Mouse (Mus musculus): ENCODE measurements around the gene Igf1r. TPM values are rescaled to one million over a fixed set of nuclear protein-coding genes. Genes with fewer than 3 reads are reported as not detected.
A peak's percentile ranks its signal among the peaks of the same experiment; 100 is the strongest.

Gene Igf1r
- total RNA-seq, 2 experiments from 2014 or later, result 32.5 to 38.4 TPM

DNA sequence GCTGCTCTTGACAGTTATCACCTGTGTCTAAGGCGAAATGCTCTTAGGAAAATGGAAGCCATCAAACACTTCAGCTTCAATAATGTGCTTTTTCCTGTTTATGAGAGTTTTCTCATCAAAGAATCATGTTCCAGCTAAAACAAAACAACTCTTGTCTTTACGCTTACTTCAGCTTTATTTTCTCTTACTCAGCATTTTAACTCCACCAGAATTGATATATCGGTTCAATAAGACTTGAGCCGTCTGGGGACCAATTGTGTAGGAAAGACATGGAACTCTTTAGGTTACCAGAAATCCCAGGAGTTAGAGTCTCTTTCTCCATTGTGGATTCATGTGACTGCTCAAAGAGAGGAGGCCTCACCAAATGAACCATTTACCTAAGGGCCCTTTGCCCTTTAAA lies 158.9 kb downstream of the Igf1r start:
- no peak for DNase-seq (ENCODE audit: extremely low spot score in 1 of 2, low spot score in 1 of 2)

DNA sequence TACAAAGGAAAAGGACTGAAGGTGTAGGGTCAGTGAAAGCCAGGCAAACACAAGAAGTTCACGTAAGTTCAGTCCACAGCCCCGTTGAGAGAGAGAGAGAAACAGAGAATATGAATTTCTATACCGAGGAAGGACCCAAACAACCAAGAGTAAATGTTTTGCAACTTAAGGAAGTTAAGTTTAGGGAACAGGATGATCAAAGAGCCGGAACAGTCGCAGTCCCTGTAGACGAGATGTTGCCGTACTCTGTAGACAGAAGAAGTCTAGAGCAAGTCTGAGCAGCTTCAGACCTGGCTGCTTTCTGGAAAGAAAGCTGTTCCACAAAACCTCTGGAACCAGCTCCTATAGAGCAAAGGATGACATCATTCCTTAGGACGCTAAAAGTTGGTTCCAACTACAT lies 160.0 kb downstream of the Igf1r start:
- no peak for DNase-seq (ENCODE audit: extremely low spot score in 1 of 2, low spot score in 1 of 2)

DNA sequence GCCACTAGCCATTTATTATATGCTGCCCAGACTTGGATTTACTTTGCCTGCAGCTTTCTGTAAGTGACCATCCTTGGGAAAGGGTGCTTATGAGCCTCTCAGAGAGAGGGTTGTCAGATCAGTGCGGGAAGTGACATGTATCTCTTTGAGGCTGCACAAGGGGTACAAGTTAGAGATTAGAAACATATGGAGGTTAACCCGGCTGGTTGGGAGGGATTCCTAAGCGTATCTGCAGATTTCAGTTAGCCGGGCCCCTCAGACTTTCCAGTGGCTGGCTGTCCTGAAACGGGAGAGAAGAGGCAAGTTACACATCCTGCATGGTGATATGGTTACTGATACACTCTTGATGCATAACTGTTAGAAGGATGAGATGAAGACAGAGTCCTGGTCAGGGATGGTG lies 161.7 kb downstream of the Igf1r start:
- DNase-seq (ENCODE audit: extremely low spot score in 1 of 2, low spot score in 1 of 2), result no peak

DNA sequence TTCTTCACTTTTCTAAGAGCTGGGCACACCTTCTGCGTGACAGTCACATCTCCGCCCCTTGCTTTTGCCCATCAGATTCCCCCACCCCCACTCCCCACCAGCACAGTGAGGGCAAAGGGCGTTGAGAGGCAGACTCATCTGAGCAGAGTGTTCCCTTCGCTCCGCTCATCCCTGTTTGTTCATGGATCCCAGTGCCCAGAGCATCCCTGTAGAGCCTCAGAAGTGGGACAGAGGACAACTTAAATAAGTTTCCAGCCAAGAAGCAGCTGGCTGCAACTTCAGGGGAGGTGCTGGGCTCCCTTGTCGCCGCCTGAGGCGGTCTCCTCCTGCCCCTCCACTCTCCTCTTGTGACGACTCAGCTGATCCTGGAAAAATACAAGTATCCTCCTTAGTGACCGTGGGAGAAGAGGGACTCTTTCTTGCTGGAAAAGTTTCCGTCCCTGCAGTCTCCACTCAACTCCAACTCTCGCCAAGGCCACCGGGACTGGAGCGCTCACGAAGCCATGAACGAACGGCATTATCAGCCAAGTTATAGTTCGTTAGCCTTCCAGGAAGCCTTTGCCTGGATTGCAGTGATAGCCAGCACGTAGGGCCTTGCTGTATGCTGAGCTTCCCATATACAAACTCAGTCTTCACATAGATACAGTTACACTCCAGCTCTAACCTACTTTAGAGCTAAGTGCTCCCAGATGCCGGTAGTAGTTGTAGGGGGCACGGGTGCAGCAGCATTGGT lies 162.5 kb downstream of the Igf1r start:
- DNase-seq (ENCODE audit: extremely low spot score in 1 of 2, low spot score in 1 of 2), result no peak

DNA sequence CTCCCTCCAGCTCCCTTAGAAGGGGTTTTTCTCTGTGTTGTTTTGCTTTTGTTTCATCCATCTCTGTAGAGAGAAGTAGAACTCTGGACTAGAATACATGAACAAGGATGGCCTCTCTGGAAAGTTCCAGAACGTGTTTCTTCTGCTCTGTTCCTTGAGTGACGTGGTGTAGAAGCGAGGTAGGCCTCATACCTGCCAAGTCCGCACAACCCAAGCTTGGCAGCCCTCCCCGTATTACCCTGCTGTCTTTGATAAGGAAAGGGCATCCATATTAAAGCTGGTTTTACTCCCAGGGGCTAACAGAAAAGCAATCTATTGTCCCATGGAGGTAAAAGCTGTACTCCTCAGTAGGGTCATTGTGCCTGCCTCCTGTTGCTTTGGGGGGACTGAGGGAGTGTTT lies 164.9 kb downstream of the Igf1r start:
- DNase-seq (ENCODE audit: extremely low spot score in 1 of 2, low spot score in 1 of 2), result no peak

DNA sequence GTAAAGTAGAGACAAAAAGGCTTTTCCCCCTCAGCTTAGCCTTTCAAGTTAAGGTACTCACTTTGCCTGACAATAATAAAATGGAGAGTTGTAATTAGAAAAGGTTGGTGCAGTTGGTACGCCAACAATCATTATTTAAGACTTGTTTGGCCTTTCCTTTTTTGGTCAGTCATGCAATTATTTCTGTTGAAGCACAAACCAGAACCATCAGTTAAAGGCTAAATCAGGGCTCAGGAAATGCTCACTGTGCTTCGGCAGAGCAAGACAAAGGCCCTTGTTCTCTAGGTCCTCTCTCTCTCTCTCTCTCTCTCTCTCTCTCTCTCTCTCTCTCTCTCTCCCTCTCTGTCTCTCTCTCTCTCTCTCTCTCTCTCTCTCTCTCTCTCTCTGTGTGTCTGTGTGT lies 165.4 kb downstream of the Igf1r start:
- DNase-seq (ENCODE audit: extremely low spot score in 1 of 2, low spot score in 1 of 2), result no peak

DNA sequence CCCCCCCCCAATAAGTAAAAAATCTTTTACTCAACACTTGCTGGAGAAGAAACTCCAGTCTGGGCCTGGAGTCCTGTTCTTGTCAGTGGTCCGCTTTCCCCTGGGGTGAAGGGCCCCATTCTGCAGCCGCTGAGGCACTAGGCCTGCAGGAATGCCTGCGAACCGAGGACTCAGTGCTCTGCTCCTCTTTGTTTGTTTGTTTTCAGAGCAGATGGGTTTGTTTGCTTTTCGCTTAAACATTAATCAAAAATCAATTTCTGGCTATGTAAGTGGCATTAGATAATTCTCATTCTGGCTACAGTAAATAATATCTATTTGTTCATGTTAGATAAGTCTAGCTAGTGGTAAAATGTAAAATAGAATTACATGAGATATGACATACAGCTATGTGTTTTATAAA lies 167.0 kb downstream of the Igf1r start:
- DNase-seq (ENCODE audit: extremely low spot score in 1 of 2, low spot score in 1 of 2), result no peak

DNA sequence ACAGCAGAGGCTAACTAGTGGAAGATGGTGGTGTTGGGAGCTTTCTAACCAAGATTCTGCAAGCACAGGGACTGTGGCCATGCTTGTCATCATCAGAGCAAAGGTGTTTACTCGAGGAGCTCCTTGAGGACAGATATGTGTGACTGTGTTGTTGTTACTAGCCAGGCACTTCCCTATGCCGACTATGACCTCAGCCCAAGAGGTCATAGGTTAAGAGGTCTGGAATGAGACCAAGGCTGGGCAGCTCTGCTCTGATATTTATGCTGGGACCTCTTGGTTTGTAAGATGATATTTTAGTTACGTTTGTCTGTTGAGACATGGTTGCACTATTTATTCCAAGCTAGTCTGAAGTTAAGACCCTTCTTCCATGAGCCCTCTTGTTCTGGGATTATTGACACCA lies 169.8 kb downstream of the Igf1r start:
- no peak for DNase-seq (ENCODE audit: extremely low spot score in 1 of 2, low spot score in 1 of 2)

DNA sequence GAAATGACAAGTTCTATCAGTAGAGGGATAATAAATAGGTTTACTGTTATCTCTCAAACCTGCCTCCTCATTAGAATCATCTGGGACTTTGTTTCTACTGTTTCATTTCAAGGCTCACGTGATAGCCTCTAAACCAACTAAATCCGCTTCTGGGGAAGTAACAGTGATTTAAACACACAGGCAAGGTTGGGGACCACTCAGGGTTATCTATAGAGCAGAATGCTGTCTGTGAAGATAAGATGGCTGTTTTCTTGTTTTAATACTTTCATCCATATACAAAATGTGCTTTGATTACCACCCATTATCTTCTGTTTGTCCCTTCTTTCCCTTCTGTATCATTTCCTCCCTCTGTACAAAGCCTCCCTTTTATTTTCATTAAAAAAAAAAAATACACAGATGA lies 172.7 kb downstream of the Igf1r start:
- no peak for DNase-seq (ENCODE audit: extremely low spot score in 1 of 2, low spot score in 1 of 2)

DNA sequence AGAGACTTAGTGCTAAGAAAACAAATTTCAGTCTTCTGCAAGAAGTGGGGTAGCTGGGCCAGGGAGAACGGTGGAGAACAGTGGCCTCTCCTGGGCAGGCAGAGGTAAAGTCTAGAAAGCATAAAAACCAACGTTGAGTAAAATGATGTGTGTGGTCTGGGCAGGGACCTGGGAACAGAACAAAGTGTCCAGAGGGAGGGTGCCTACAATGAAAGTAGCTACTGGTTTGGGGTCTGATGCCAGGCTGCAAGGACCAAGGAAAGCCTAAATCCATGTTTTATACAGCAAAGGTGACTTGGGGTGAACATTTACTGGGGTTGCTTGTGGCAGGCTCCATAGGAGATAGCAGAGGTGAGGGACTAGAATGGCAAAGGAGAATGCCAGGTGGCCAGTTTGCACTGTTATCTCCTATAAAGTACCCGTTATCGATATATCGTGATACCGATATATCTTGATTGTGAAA lies 175.2 kb downstream of the Igf1r start:
- peak; percentile 23 to 46 for DNase-seq (ENCODE audit: extremely low spot score in 1 of 2, low spot score in 1 of 2)

DNA sequence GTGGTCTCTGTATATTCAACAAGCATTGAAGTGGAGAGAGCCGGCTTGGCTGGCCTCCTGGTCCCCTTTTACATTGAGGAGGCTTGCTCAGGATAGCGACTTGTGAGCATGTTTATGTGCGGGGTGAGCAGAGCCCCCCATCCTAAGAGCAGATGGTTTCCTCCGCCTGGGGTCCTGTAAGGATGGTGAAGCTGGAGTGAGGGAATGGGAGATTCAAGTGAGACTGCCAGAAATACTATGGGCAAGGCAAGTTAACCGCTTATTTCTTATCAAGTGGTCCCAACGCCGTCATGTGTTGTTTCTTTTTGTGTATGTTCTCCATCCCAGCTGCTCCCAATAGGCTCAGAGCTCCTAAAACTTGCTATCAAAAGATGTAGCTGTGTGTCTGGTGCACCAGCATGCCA lies 175.6 kb downstream of the Igf1r start:
- DNase-seq (ENCODE audit: extremely low spot score in 1 of 2, low spot score in 1 of 2), result no peak

DNA sequence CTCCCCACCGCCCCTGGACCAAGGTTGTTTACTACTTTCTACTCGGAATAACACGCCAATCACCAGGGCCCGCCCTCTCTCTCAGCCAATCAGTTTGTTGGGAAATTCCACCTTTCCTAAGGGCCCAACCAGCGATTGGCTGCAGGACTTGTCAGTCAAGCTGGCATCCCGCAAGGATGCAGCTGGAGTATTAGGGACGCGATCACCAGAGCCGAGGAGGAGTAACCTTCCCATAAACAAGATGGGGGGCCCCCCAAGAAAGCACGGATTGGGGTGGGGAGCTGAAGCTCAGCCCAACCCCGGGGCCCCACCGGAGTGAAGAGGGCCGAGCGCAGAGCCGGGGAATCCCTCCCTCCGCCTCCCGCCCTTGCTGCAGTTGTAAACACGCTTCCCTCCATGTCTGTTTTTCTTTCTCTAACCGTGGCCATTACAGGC lies 176.5 kb downstream of the Igf1r start:
- DNase-seq (ENCODE audit: extremely low spot score in 1 of 2, low spot score in 1 of 2), result peak; percentile 95 to 98

DNA sequence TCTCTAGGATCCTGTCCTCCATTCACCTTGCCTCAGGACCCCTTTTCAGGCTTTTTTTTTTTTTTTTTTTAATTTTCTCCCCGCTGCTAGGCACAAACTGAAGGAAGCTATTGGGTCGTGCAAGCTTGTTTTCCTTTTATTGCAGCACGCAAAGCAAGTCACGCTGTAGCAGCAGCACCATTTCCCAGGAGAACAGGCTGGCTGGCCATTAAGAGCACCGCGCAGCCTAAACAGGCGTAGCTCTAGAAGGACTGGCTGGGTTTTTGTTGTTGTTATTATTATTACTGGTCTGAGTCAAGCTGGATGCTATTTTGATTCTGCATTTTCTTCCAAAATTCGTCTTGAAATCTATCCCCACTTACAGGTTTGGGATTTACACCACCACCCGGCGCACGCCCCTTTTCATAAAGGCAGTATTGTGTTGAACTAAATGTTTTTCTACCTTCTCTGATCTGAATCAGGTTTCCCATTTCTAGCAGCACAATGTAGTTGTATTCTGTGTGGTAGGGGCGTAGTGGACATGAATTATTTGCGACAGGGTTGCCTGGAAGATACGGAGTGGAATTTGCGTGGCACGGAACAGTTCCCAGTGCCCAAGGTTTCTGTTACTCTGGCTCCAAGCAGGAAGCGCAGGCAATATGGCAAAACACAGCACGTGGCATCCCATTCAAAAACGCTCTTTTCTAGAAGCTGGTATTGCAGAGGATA lies 177.1 kb downstream of the Igf1r start:
- DNase-seq (ENCODE audit: extremely low spot score in 1 of 2, low spot score in 1 of 2), result peak; percentile 87 to 97

DNA sequence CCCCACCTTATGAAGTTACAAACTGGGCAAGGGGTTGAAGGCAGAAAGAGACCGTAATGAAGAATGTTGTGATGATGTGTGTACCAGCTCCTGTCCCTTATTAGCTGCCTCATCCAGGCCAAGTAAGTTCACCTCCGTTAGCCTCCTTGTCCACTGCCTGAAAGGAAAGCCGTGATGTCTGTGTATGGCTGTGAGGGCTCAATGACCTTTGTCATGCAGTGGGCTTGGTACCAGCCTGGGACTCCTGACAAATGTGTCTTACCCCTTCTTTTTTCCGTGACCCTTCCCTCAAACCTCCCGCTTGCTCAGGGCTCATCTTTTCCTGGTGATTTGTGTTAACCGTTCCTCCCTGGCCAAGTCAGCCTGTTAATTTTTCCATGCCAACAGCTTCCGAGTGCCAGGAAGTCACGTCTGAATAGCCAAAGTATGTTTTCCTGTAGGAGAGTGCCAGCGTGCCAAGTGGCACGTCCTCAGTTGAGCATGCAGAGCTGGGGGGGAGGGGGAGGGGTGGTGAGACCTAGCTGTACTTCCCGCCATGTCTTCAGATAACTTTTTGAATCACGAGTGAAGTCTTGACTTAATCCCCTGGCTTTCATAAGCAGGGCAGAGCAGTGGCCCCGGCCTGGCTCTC lies 178.4 kb downstream of the Igf1r start:
- DNase-seq (ENCODE audit: extremely low spot score in 1 of 2, low spot score in 1 of 2), result no peak

DNA sequence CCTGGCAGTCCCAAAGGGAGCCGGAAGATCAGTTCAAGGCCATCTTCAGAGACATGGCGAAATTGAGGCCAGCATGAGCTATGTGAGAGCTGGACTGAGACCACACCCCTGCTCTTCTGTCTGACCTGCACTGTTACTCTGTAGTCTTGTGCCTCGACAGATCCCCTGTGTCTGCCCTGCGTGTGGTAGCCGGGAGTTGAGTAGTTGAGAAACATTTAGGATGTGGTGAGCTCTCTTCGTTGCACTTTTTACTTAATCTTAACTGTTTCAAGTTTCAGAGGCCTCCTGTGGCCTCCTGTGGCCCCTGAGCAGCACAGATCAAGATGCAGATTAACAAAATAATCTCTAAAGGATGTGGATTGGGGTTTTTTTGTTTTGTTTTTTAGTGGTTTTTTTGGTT lies 181.1 kb downstream of the Igf1r start:
- DNase-seq (ENCODE audit: extremely low spot score in 1 of 2, low spot score in 1 of 2), result no peak

DNA sequence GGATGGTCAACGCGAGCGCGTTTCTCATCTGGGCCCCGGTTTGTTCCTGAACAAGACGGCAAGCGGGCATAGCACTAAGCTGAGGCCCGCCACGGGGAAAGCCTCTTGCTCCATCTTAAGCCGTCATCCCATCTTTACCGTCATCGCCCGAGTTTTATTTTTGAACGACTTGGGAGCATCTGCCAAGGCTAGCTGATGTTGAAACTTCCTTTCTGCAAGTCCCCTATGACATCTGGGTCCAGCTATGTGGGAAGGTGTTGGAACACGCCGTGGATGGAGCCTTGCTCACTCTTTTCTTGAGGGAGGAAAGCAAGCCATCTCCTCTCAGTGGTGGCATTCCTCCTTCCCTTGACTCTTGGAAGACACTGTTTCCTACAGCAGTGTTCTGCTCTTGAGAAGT lies 182.3 kb downstream of the Igf1r start:
- DNase-seq (ENCODE audit: extremely low spot score in 1 of 2, low spot score in 1 of 2), result no peak

DNA sequence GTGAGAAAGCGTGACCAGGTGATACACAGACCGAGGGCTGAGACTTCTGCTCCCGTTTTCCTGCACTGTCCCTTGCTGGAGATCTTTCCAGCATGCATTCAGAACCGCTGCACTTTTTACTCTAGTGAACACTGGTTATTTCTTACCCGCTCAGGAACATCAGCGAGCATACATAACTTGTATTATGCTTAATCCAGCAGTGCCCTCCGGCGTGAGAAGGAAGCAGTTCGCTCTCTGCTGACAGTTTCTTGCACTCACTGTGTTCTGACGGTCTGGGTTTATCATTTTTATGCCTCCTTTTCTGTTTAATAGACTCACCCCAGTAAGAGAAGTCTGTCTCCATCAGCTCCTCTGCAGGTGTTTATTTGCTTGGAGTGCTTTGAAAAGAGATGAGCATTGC lies 183.4 kb downstream of the Igf1r start:
- no peak for DNase-seq (ENCODE audit: extremely low spot score in 1 of 2, low spot score in 1 of 2)

DNA sequence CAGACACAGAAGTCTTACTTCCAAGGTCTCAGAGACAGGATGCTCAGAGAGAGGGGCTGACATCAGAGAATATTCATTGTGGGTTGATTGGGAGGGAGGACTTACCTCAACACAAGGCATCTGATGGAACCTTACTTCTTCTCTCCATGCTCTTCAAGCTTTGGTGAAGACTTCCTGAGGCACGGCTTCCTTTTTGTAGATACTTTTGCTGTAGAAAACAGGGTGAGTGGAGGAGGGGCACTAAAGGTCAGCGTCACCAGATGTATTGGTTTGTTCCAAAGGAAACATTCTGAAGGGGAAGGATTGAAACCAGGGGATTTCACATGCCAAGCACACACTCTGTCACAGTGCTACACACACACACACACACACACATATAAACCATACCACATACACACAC lies 186.8 kb downstream of the Igf1r start:
- no peak for DNase-seq (ENCODE audit: extremely low spot score in 1 of 2, low spot score in 1 of 2)

DNA sequence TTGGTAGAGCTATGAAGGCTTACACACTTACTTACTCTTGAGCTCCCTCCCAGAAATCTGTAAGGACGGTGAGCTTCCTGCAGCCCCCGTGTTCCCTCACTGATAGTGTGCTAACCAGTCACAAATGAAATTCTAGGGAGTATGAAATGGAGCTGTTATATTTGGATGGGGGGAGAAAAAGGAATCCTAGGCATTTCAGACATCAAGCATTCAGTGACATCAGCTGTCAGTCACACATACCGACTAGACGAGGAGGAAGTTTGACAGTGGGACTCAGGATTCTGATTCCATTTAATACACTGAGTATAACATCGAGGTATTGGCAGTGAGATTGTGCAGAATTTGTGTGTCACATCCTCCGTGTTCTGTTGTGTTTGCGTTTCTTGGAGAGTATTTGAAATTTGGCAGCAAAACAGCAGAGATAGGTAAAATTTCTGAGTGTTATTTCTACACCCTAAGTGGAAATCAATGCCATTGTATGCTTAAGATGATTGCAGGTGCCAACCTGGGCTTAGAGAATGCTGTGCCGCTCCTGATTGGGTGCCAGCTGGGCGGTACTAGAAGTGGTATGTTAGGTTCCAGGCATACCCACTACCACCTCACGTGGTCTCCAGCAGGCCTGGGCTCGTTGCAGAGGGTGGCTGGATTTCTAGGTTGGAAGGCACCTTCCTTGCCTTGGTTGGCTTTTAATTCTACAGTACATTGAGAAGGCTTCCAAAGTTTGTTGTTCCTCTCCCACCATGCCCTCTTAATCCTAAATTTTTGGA lies 187.6 kb downstream of the Igf1r start:
- no peak for DNase-seq (ENCODE audit: extremely low spot score in 1 of 2, low spot score in 1 of 2)

DNA sequence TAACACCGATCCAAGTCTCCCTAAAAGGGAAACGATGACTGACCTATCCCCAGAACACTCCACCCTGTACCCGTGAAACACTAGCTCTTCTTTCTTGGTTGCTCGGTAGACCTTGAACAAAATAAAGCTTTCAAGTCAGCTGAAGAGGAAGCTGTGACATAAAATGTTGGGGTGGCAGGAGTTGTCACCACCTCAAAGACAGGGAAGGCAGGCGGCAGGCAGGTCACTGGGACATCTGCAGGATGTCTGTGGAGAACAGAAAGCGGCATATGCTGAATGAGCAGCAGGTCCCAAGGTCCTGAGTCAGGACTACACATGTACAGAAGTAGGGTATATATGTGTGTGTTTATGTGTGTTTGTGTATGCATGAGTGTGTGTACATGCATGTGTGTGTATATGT lies 191.6 kb downstream of the Igf1r start:
- no peak for DNase-seq (ENCODE audit: extremely low spot score in 1 of 2, low spot score in 1 of 2)
